Mouse (Mus musculus) layer of hippocampus, adult 11-12 months (tissue): ENCODE measurements around the gene Fyco1.

Source experiments
- DNase-seq: peaks from one replicate; pipeline ENCODE4 v3.0.0; 2022; ENCODE audit warnings: low spot score

The Fyco1 gene

GRCm38 (mm10) chr9:123851713-123852448 is at the start of gene Fyco1:
Gene Fyco1 (minus strand): TSS chr9:123851899.
- DNase-seq = peak; percentile 97

DNA sequence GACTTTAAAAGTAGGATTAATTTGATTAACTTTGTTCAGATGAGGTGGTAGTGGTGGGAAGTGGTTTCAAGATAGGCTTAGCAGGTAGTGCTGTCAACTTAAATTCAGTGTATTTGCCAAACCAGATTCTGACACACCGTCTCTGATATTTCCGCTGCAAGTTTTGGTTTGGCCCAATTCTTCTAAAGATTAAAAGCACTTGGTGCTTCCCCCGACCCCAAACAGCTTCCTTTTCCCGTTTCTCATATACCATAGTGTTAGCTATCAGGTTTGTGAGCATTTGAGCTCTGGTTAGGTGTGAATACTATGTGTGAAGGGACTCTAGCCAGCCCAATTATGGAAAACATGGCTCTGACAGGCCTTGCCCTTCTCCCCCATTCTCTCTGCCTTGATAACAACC is 20.4 kb upstream of the Fyco1 start:
- no peak for DNase-seq

DNA sequence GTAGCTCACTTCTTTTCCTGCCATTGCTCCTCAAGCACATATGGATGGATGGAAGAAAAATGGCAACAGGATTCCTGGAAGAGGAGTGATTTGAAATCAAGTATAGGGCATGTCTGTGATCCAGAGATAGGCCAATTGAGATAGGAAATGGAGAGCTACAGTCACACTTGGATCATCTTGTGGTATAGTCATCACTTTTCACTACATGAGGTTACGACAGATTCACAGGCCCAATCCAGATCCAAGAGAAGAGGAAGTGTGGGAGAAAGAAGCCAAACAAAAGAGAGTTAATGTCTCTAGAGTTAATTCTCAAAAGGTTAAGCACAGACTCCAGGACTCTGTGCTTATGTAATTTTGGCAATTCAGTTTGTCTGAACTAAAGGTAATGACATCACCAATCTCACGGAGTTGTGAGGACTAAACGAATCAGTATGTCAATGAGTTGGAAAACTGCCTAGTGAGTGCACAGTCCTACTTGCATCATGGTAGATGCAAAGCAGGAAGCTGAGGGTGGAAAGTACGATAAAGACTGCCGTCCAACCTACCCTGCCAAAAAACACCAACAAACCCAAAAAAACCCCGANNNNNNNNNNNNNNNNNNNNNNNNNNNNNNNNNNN is 17.6 kb upstream of the Fyco1 start:
- no peak for DNase-seq

- DNase-seq = no peak
These were observed 11.9 kb upstream of the Fyco1 start for GRCm38 (mm10) chr9:123863641-123864040.

- DNase-seq = no peak
These were observed 11.4 kb upstream of the Fyco1 start for GRCm38 (mm10) chr9:123862895-123863616.

GRCm38 (mm10) chr9:123861929-123862328 is 10.2 kb upstream of the Fyco1 start, which contains the start of gene Xcr1:
Gene Xcr1 (minus strand): TSS chr9:123862029.
- no peak for DNase-seq

- no peak for DNase-seq
These were observed 5.1 kb upstream of the Fyco1 start for GRCm38 (mm10) chr9:123856836-123857235.

GRCm38 (mm10) chr9:123852449-123853390 is 1.0 kb upstream of the Fyco1 start:
- DNase-seq = no peak

DNA sequence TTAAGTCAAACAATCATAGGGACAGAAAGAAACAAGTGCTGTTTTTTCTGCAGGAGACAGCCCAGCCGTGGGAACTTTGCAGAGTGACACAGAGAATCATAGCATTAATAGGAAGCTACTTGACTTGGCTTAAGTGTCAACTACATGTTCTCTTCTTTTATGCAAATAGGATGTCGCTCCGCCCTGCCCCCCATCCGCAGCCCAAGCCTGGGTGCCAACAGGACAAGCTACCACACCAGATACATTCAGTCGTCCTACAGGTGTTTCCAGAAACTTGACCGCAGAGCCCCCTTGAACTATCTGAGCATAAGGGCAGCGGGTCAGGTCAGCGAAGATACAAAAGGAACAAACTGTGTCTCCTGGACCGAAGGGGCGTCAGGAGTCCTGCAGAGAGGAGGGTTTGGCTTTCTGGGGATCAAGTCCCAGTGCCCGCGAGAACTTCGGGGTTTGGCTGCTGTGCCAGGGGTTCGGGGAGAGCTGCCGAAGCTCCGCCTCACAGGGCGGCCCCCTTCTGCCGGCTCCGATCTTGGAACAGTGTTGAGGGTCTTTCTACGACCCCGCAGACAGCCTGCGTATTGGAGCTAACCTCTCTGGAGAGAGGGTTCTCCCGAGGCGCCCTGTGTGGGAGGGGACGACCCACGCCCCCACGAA is 512 bp downstream of the Fyco1 start:
- peak; percentile 53 for DNase-seq

DNA sequence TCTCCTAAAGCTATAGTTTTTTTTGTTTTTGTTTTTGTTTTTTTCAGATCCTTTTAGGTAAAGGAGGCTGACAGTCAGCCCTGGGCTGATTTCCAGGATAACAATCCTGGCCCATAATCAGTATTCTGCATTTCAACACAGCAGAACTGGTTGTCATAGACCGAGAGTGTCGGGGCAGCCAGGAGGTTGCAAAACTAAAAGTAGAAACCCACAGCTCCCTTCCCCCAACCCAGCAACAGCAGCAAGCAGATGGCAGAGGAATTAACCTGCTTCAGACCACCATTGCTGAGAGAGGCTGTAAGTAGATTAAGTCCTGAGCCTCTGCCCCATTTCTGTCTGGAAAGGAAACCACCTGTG is 1.0 kb downstream of the Fyco1 start:
- peak; percentile 51 for DNase-seq

- peak; percentile 21 for DNase-seq
These were observed 1.6 kb downstream of the Fyco1 start for GRCm38 (mm10) chr9:123849976-123850695.

GRCm38 (mm10) chr9:123846490-123846889 is 5.2 kb downstream of the Fyco1 start:
- DNase-seq = no peak

GRCm38 (mm10) chr9:123845120-123845519 is 6.6 kb downstream of the Fyco1 start:
- no peak for DNase-seq

DNA sequence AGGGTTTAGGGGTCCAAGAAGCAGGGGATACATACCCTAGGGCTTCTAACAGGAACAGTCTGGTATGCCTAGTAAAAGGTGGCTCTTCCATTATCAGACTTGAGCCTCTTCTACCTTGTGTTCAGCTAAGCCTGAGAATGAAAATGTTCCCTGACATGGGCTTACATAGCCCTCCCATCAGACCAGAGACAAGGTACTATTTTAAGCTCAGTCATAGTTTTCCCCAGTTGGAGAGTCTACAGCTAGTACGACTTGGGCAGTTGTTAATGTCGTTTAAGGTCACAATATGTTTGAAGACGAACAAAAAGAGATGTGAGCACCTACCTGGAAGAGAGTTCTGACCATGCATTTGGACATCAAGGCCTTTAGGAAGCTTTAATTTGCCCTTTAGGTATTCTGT is 7.2 kb downstream of the Fyco1 start:
- DNase-seq = no peak

DNA sequence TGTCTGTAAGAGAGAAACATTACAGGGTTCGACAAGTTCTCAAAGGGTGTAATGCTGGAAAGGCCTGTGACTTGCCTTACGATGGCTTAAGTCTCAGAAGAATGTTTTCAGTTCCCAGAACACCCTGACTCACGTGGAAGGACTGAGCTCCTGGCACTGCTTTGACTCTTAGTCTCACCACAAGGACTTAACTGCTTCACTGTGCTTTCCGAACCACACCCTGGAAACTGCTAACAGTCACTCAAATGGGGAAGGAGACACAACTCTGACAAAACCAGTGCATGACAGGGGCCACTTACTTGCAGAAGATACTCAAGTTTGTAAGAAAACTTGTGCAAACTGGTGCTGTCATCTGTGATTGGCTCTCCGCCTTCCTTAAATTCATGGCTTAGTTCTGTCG is 11.5 kb downstream of the Fyco1 start:
- DNase-seq = no peak

DNA sequence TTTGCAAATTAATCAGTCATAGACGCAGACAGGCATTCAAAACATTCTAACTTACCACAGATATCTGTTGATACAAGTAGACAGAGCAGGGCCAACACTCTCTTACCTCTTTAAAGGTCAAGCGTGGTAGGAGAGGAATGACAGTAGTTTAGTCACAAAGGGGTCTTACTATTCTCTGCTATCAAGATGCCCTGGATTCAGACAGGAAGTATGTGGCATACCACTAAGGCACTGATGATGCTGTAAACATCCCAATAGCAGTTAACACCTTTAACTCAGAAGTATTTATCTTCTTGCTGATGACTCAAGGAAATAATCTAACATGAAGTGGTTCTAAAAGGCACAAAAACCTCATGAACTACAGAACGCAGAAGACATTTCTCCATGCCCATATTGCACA is 15.8 kb downstream of the Fyco1 start:
- DNase-seq = no peak

DNA sequence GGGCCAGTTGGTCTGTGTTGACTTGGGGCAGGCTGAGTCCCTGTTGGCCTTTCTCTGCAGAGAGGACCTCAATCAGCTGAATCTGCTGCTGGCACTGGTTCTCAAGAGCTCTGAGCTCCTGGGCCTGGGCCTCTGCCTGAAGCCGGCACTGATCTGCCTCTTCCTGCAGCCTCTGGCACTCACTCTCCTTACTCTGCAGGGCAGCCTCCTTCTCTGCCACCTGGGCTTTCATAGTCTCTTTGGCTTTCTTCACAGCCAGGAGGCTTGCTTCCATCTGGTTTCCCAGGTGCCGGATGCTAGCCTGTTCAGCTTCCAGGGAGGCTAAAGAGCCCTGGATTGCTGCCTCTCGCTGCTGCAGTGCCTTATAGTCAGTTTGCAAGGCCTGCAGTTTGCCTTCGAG is 22.8 kb downstream of the Fyco1 start:
- peak; percentile 37 for DNase-seq

DNA sequence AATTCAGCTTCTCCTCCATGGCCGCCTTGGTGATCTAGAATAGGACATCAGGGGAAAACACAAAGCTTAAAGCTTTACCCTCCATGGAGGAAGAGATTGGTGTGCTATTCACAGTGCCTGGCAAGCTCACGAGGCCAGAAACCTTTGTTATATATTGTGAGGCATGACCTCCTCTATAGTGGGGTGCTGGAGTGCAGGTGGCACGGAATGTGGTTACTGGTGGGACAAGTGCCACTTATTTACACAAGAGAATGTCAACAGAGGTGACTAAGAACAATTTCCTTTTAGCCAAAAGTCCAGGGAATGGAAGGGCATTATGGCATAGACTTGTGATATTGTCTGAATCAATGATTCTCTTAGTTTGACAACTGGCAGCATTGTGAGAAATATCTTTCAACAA is 25.1 kb downstream of the Fyco1 start:
- DNase-seq = no peak

DNA sequence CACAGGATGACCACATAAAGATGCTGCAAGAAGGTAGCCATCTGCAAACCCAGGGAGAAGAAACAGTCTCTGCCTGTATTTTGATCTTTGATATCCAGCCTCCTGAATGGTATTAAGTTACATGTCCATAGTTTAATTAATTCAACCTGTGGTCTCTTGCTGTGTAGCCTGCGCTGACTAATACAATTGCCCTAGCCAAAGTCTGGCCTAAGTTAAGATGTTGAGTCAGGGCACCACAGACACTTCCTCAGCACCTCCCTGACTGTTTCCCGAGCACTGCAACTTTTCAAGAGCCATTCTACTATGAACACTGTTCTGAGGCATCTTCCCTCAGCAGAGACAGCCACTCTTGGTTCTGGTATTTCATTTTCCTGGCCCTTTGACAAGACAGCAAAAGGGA is 33.1 kb downstream of the Fyco1 start:
- DNase-seq = no peak

- no peak for DNase-seq
These were observed 35.7 kb downstream of the Fyco1 start for GRCm38 (mm10) chr9:123815996-123816395.

GRCm38 (mm10) chr9:123815444-123815843 is 36.3 kb downstream of the Fyco1 start:
- no peak for DNase-seq
